Mouse (Mus musculus) CH12.LX (cell line): ENCODE measurements around the gene Actr3. TPM values are rescaled to one million over a fixed set of nuclear protein-coding genes. Genes with fewer than 3 reads are reported as not detected.
A peak's percentile ranks its signal among the peaks of the same experiment; 100 is the strongest.

ENCODE experiments used
- DNase-seq: peaks from one replicate; pipeline ENCODE4 v3.0.0-alpha.2; 2013; ENCODE audit errors: extremely low read depth
- H3K27ac ChIP-seq: 2 replicates; pipeline ENCODE4 v1.5.1; 2012; ENCODE audit warnings: low read depth, mild to moderate bottlenecking, control low read depth, moderate library complexity; ENCODE audit not compliant: insufficient read depth
- H3K27me3 ChIP-seq: replicated peaks from 2 replicates; pipeline ENCODE3; 2012; ENCODE audit warnings: inconsistent platforms
- H3K36me3 ChIP-seq, 2 experiments: replicated peaks in 1 of 2; 2 replicates each; pipeline versions ENCODE3 to v1.6.1; 2012; ENCODE audit warnings: inconsistent platforms in 1 of 2, low read length in 1 of 2, mild to moderate bottlenecking in 1 of 2, mixed read lengths in 1 of 2, moderate library complexity in 1 of 2; ENCODE audit not compliant: control insufficient read depth in 1 of 2, insufficient read depth in 1 of 2
- H3K4me1 ChIP-seq, 2 experiments: 2 replicates each; pipeline ENCODE4 v1.6.1; 2012; ENCODE audit warnings: inconsistent platforms in 1 of 2, moderate library complexity in 1 of 2; ENCODE audit not compliant: insufficient read depth in 2 of 2, control insufficient read depth in 1 of 2
- H3K4me2 ChIP-seq: 2 replicates; pipeline ENCODE4 v1.6.1; 2012; ENCODE audit warnings: low read depth, mild to moderate bottlenecking, control low read depth; ENCODE audit not compliant: poor library complexity, insufficient read depth, severe bottlenecking
- H3K4me3 ChIP-seq, 3 experiments: fragments of 150-350 bp in 1 of 3; sonication (generic) in 1 of 3; replicated peaks in 1 of 3; 2 replicates each; pipeline versions ENCODE3 to v1.5.1; 2011 to 2012; ENCODE audit warnings: low read depth in 2 of 3, low read length in 2 of 3, mild to moderate bottlenecking in 2 of 3, moderate library complexity in 2 of 3, control low read depth in 1 of 3, improper control_type of control experiment in 1 of 3, inconsistent platforms in 1 of 3, mixed read lengths in 1 of 3; ENCODE audit not compliant: poor library complexity in 1 of 3
- H3K79me2 ChIP-seq: replicated peaks from 2 replicates; pipeline ENCODE4 v1.6.1; 2012; ENCODE audit warnings: mild to moderate bottlenecking, moderate library complexity; ENCODE audit not compliant: control insufficient read depth, poor library complexity, insufficient read depth, severe bottlenecking; ENCODE audit errors: extremely low read depth
- H3K9ac ChIP-seq: 2 replicates; pipeline ENCODE4 v1.6.1; 2012; ENCODE audit warnings: low read depth, mild to moderate bottlenecking, control low read depth, moderate library complexity; ENCODE audit not compliant: insufficient read depth
- H3K9me3 ChIP-seq: replicated peaks from 2 replicates; pipeline ENCODE3; 2012; ENCODE audit warnings: low read length, inconsistent platforms, mixed read lengths
- BHLHE40 ChIP-seq: IDR thresholded peaks from 2 replicates; pipeline ENCODE4 v1.6.1; 2011; ENCODE audit warnings: mild to moderate bottlenecking, low read depth, low read length, improper control_type of control experiment
- CHD1 ChIP-seq: IDR thresholded peaks from 2 replicates; pipeline ENCODE4 v1.6.1; 2012; ENCODE audit warnings: low read depth, low read length, improper control_type of control experiment, inconsistent platforms
- CHD2 ChIP-seq: IDR thresholded peaks from 2 replicates; pipeline ENCODE4 v1.6.1; 2011; ENCODE audit warnings: low read length, improper control_type of control experiment
- CTCF ChIP-seq, 2 experiments: IDR thresholded peaks in 1 of 2; conservative IDR thresholded peaks in 1 of 2; 2 replicates each; pipeline ENCODE4 v1.5.1; 2011 to 2012; ENCODE audit warnings: low read depth in 2 of 2, low read length in 2 of 2, improper control_type of control experiment in 1 of 2, inconsistent platforms in 1 of 2, mild to moderate bottlenecking in 1 of 2, moderate library complexity in 1 of 2
- E2F4 ChIP-seq: IDR thresholded peaks from 2 replicates; pipeline ENCODE4 v1.6.1; 2011; ENCODE audit warnings: low read depth, low read length, improper control_type of control experiment; ENCODE audit not compliant: insufficient replicate concordance
- ELF1 ChIP-seq: IDR thresholded peaks from 2 replicates; pipeline ENCODE4 v1.6.1; 2014; ENCODE audit warnings: low read depth, mild to moderate bottlenecking, inconsistent platforms, low read length, improper control_type of control experiment
- EP300 ChIP-seq: IDR thresholded peaks from 2 replicates; pipeline ENCODE4 v1.6.1; 2011; ENCODE audit warnings: low read length, improper control_type of control experiment
- ETS1 ChIP-seq: conservative IDR thresholded peaks from 2 replicates; pipeline ENCODE4 v1.6.1; 2012; ENCODE audit warnings: low read depth, mild to moderate bottlenecking, inconsistent platforms, low read length, improper control_type of control experiment, moderate library complexity
- GABPA ChIP-seq: IDR thresholded peaks from 2 replicates; pipeline ENCODE4 v1.6.1; 2012; ENCODE audit warnings: low read depth, low read length, improper control_type of control experiment, inconsistent platforms; ENCODE audit not compliant: insufficient replicate concordance
- IRF4 ChIP-seq: IDR thresholded peaks from 2 replicates; pipeline ENCODE4 v1.6.1; 2014; ENCODE audit warnings: low read depth, mild to moderate bottlenecking, inconsistent platforms, low read length, improper control_type of control experiment
- MAFK ChIP-seq: IDR thresholded peaks from 2 replicates; pipeline ENCODE4 v1.6.1; 2011; ENCODE audit warnings: low read length, improper control_type of control experiment; ENCODE audit not compliant: insufficient replicate concordance
- MAX ChIP-seq: IDR thresholded peaks from 2 replicates; pipeline ENCODE4 v1.6.1; 2011; ENCODE audit warnings: low read length, improper control_type of control experiment
- MAZ ChIP-seq: IDR thresholded peaks from 2 replicates; pipeline ENCODE4 v1.6.1; 2012; ENCODE audit warnings: low read depth, mild to moderate bottlenecking, inconsistent platforms, low read length, improper control_type of control experiment, moderate library complexity
- MEF2A ChIP-seq: IDR thresholded peaks from 2 replicates; pipeline ENCODE4 v1.6.1; 2014; ENCODE audit warnings: low read depth, mild to moderate bottlenecking, inconsistent platforms, low read length, improper control_type of control experiment, borderline replicate concordance
- MXI1 ChIP-seq: IDR thresholded peaks from 2 replicates; pipeline ENCODE4 v1.6.1; 2011; ENCODE audit warnings: mild to moderate bottlenecking, low read depth, low read length, improper control_type of control experiment
- MYC ChIP-seq: IDR thresholded peaks from 2 replicates; pipeline ENCODE4 v1.6.1; 2011; ENCODE audit warnings: low read depth, mild to moderate bottlenecking, improper control_type of control experiment, low read length
- NRF1 ChIP-seq: IDR thresholded peaks from 2 replicates; pipeline ENCODE4 v1.6.1; 2014; ENCODE audit warnings: low read depth, mild to moderate bottlenecking, inconsistent platforms, low read length, improper control_type of control experiment, moderate library complexity
- PAX5 ChIP-seq: IDR thresholded peaks from 2 replicates; pipeline ENCODE4 v1.6.1; 2012; ENCODE audit warnings: low read length, inconsistent platforms, mixed read lengths
- POLR2A ChIP-seq: IDR thresholded peaks from 2 replicates; pipeline ENCODE4 v1.6.1; 2011; ENCODE audit warnings: low read depth, mild to moderate bottlenecking, improper control_type of control experiment, low read length
- POLR2AphosphoS2 ChIP-seq: IDR thresholded peaks from 2 replicates; pipeline ENCODE4 v1.6.1; 2011; ENCODE audit warnings: low read depth, low read length, improper control_type of control experiment
- RAD21 ChIP-seq: IDR thresholded peaks from 2 replicates; pipeline ENCODE4 v1.6.1; 2011; ENCODE audit warnings: low read depth, mild to moderate bottlenecking, low read length, improper control_type of control experiment, moderate library complexity
- SIN3A ChIP-seq: IDR thresholded peaks from 2 replicates; pipeline ENCODE4 v1.6.1; 2012; ENCODE audit warnings: low read length, improper control_type of control experiment, inconsistent platforms
- SMC3 ChIP-seq: IDR thresholded peaks from 2 replicates; pipeline ENCODE4 v1.6.1; 2011; ENCODE audit warnings: low read depth, low read length, improper control_type of control experiment
- TBP ChIP-seq: conservative IDR thresholded peaks from 2 replicates; pipeline ENCODE4 v1.6.1; 2011; ENCODE audit warnings: low read depth, low read length, improper control_type of control experiment
- TCF12 ChIP-seq: IDR thresholded peaks from 2 replicates; pipeline ENCODE4 v1.6.1; 2014; ENCODE audit warnings: low read depth, mild to moderate bottlenecking, inconsistent platforms, low read length, improper control_type of control experiment
- UBTF ChIP-seq: IDR thresholded peaks from 2 replicates; pipeline ENCODE4 v1.6.1; 2012; ENCODE audit warnings: low read depth, mild to moderate bottlenecking, inconsistent platforms, low read length, improper control_type of control experiment, moderate library complexity
- USF1 ChIP-seq: IDR thresholded peaks from 2 replicates; pipeline ENCODE4 v1.6.1; 2014; ENCODE audit warnings: low read depth, mild to moderate bottlenecking, inconsistent platforms, low read length, improper control_type of control experiment
- ZC3H11A ChIP-seq: IDR thresholded peaks from 2 replicates; pipeline ENCODE4 v1.6.1; 2012; ENCODE audit warnings: low read depth, mild to moderate bottlenecking, inconsistent platforms, low read length, improper control_type of control experiment
- ZKSCAN1 ChIP-seq: IDR thresholded peaks from 2 replicates; pipeline ENCODE4 v1.6.1; 2012; ENCODE audit warnings: low read depth, inconsistent platforms, low read length, improper control_type of control experiment, borderline replicate concordance
- ZMIZ1 ChIP-seq: IDR thresholded peaks from 2 replicates; pipeline ENCODE4 v1.6.1; 2012; ENCODE audit warnings: low read depth, mild to moderate bottlenecking, inconsistent platforms, low read length, improper control_type of control experiment
- ZNF384 ChIP-seq: IDR thresholded peaks from 2 replicates; pipeline ENCODE4 v1.6.1; 2012; ENCODE audit warnings: low read depth, low read length, improper control_type of control experiment, inconsistent platforms
- dilution Hi-C: fragments of 300-500 bp; cut with MboI; formaldehyde crosslinking; loops from 2 replicates; pipeline ENCODE4 v1.14.3; 2020; ENCODE audit warnings: low sequenced_read_pairs; ENCODE audit not compliant: extremely low pct_unique_long_range_greater_than_20kb, extremely low pct_ligation_motif_present
- in situ Hi-C: fragments of 300-500 bp; cut with MboI; formaldehyde crosslinking; loops from 3 replicates; pipeline ENCODE4 v1.14.3; 2019; ENCODE audit warnings: low sequenced_read_pairs, low pct_ligation_motif_present, low pct_unique_long_range_greater_than_20kb, mixed read lengths
- polyA plus RNA-seq: library from polyadenylated mRNA; unstranded; fragments of >175 nt; gene quantifications from 2 replicates; pipeline ENCODE4 v1.2.1, GENCODE M21; 2012; ENCODE audit warnings: low read depth; ENCODE audit not compliant: insufficient read length
- total RNA-seq, 2 experiments: library from RNA; depleted of rRNA; stranded (reverse); fragments of 300-350 nt in 1 of 2; fragments of >200 nt in 1 of 2; gene quantifications; 2 replicates each; pipeline ENCODE4 v1.2.3; 2012 to 2014

Actr3 gene
- total and polyA plus RNA-seq, 3 experiments = 176 to 513 (median 374) TPM

- TF ChIP-seq GABPA (no peak), MEF2A (no peak), ZMIZ1 (no peak), RAD21 (no peak), SMC3 (no peak), E2F4 (no peak), IRF4 (no peak), MAX (no peak), UBTF (no peak), CTCF (conservative IDR thresholded peaks at IDR 0.05 in 1 of 2, IDR thresholded peaks at IDR 0.05 in 1 of 2; ENCODE audit: low read depth in 2 of 2, low read length in 2 of 2) (no peak), BHLHE40 (peak; percentile 27; the same call in 1 of the 2 replicates), POLR2A (0 out of 2 replicates have a peak, but pooled peaks have one; percentile 21), EP300 (no peak), MAZ (no peak), ZNF384 (no peak), CHD1 (no peak), NRF1 (no peak), MYC (no peak)
- DNase-seq = peak; percentile 77
- no peaks in the 10 kb centered on the region for H3K27me3 ChIP-seq
- peak overlapping the region; percentile 19; the same call in 1 of the 2 replicates for H3K27ac ChIP-seq
- no peak overlapping the region for H3K9ac ChIP-seq
- dilution Hi-C loops = no loop called here
- no peak overlapping the region for H3K4me3 ChIP-seq
- H3K4me1 ChIP-seq = peaks cover 25 to 53% of the 10 kb centered on the region in 2 experiments
- no peak overlapping the region; the same call in 1 of the 2 replicates for H3K4me2 ChIP-seq
- no peaks in the 10 kb centered on the region for H3K9me3 ChIP-seq
- in situ Hi-C loops = loop anchor here (5.0 to 10.0 kb wide), 2 partner anchors 33 to 126 kb away; partner anchors contain the start of gene Slc35f5
- peaks cover 15% of the 10 kb centered on the region for H3K79me2 ChIP-seq
- H3K36me3 ChIP-seq = no peaks in the 10 kb centered on the region
Measured at GRCm38 (mm10) chr1:125438826-125439225, 3.3 kb upstream of the Actr3 start.

- Histone ChIP-seq H3K27me3 (no peaks in the 10 kb centered on the region), H3K27ac (peak overlapping the region; percentile 63; the same call in 1 of the 2 replicates), H3K4me1 (peaks cover 25 to 53% of the 10 kb centered on the region in 2 experiments), H3K9ac (peak overlapping the region; percentile 77), H3K4me3 (no peak overlapping the region), H3K9me3 (no peaks in the 10 kb centered on the region), H3K79me2 (peaks cover 19% of the 10 kb centered on the region), H3K36me3 (no peaks in the 10 kb centered on the region), H3K4me2 (peak overlapping the region; percentile 53; the same call in 1 of the 2 replicates)
- peak; percentile 88 for DNase-seq
- dilution Hi-C loops (no loop called here), in situ Hi-C loops (loop anchor here (5.0 to 10.0 kb wide), 2 partner anchors 34 to 127 kb away; partner anchors contain the start of gene Slc35f5)
- TF ChIP-seq ETS1 (peak; percentile 67), CTCF (conservative IDR thresholded peaks at IDR 0.05 in 1 of 2, IDR thresholded peaks at IDR 0.05 in 1 of 2; ENCODE audit: low read depth in 2 of 2, low read length in 2 of 2) (no peak), ZC3H11A (no peak), TCF12 (peak; percentile 72), ZMIZ1 (0 out of 2 replicates have a peak, but pooled peaks have one; percentile 21), POLR2AphosphoS2 (no peak; the same call in 1 of the 2 replicates), PAX5 (no peak), USF1 (no peak), TBP (peak; percentile 61; the same call in 1 of the 2 replicates), MAFK (no peak), MXI1 (0 out of 2 replicates have a peak, but pooled peaks have one; percentile 34), SIN3A (peak; percentile 70; the same call in 1 of the 2 replicates), SMC3 (no peak), ZKSCAN1 (no peak), NRF1 (peak; percentile 41; the same call in 1 of the 2 replicates), CHD2 (peak; percentile 92), ELF1 (0 out of 2 replicates have a peak, but pooled peaks have one; percentile 17), MAX (peak; percentile 73), E2F4 (no peak), IRF4 (peak; percentile 78; the same call in 1 of the 2 replicates)
Measured at GRCm38 (mm10) chr1:125437927-125438326, 2.4 kb upstream of the Actr3 start.
